Mouse (Mus musculus) Muller cell, postnatal 12 days (primary cell): ENCODE measurements around the gene Loxl4.

Experiments
- DNase-seq: peaks from one replicate; pipeline ENCODE4 v3.0.0-alpha.2; 2015; ENCODE audit errors: inconsistent ontology term

The Loxl4 gene

GRCm38 (mm10) chr19:42566283-42567019 lies 46.2 kb downstream of the Loxl4 start:
- DNase-seq = no peak

GRCm38 (mm10) chr19:42563726-42564270 lies 48.8 kb downstream of the Loxl4 start:
- DNase-seq = no peak

GRCm38 (mm10) chr19:42562981-42563380 lies 49.6 kb downstream of the Loxl4 start:
- no peak for DNase-seq

- no peak for DNase-seq
Observed at GRCm38 (mm10) chr19:42561991-42562390, 50.6 kb downstream of the Loxl4 start.

- no peak for DNase-seq
Observed at GRCm38 (mm10) chr19:42558701-42559100, 53.9 kb downstream of the Loxl4 start.
